Mouse (Mus musculus): Measurements from ENCODE around the gene Ctnna3. TPM values are rescaled to one million over a fixed set of nuclear protein-coding genes. Genes with fewer than 3 reads are reported as not detected.
"Not testable (repeated sequence)": the region's sequence is repeated elsewhere in the genome, so short reads cannot be mapped to it uniquely, and the experiment has no call there.

The Ctnna3 gene
- total and polyA plus RNA-seq, 2 experiments from 2014 or later: 0.63 to 1.0 TPM

DNA sequence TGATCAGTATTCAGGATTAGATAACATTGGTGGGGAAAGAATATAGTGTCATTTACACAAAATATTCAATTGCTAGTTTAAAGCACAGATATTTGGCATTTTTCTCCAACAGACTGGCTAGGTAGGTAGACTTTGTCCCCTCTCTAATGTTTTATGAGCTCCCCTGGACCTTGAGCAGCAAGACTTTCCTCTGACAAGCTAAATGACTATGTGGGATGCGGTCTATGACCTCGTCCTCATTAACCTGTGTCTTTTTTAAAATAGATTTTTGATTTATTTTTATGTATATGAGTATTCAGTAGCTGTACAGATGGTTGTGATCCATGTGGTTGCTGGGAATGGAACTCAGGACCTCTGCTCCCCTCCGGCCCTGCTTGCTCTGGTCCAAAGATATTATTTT lies 1471.8 kb downstream of the Ctnna3 start:
- TF ChIP-seq CTCF (IDR thresholded peaks at IDR 0.05): no peak
- Histone ChIP-seq H3K4me3 (ENCODE audit: low read depth, low read length) (no peak overlapping the region), H3K36me3 (ENCODE audit: insufficient read depth, low read length) (no peaks in the 10 kb centered on the region), H3K4me2 (ENCODE audit: low read depth, low read length, poor library complexity, severe bottlenecking) (no peak overlapping the region), H3K9ac (replicated peaks; ENCODE audit: low read length, poor library complexity, severe bottlenecking) (no peak overlapping the region), H3K27ac (ENCODE audit: low read depth, low read length) (no peak overlapping the region), H3K9me3 (ENCODE audit: low read length) (no peaks in the 10 kb centered on the region), H3K4me1 (ENCODE audit: insufficient read depth, low read length) (no peaks in the 10 kb centered on the region), H3K27me3 (ENCODE audit: insufficient read depth, low read length) (no peaks in the 10 kb centered on the region)
- 79% methylated on average over 3 of the region's 3 CpGs for WGBS
- ATAC-seq (ENCODE audit: low FRiP score) (no peak), DNase-seq (ENCODE audit: low spot score) (no peak)

- Histone ChIP-seq H3K36me3 (ENCODE audit: insufficient read depth, low read length) (no peaks in the 10 kb centered on the region), H3K9me3 (ENCODE audit: low read length) (no peaks in the 10 kb centered on the region), H3K4me3 (ENCODE audit: low read depth, low read length) (no peak overlapping the region), H3K27ac (ENCODE audit: low read depth, low read length) (no peak overlapping the region), H3K4me1 (ENCODE audit: insufficient read depth, low read length) (no peaks in the 10 kb centered on the region), H3K4me2 (ENCODE audit: low read depth, low read length, poor library complexity, severe bottlenecking) (no peak overlapping the region), H3K27me3 (ENCODE audit: insufficient read depth, low read length) (no peaks in the 10 kb centered on the region), H3K9ac (replicated peaks; ENCODE audit: low read length, poor library complexity, severe bottlenecking) (no peak overlapping the region)
- WGBS: 73% methylated on average over 7 of the region's 7 CpGs
- ATAC-seq (ENCODE audit: low FRiP score): no peak
- no peak for DNase-seq (ENCODE audit: low spot score)
- TF ChIP-seq CTCF (IDR thresholded peaks at IDR 0.05): no peak
Measured at GRCm38 (mm10) chr10:64940975-64941374, 1511.1 kb downstream of the Ctnna3 start.

DNA sequence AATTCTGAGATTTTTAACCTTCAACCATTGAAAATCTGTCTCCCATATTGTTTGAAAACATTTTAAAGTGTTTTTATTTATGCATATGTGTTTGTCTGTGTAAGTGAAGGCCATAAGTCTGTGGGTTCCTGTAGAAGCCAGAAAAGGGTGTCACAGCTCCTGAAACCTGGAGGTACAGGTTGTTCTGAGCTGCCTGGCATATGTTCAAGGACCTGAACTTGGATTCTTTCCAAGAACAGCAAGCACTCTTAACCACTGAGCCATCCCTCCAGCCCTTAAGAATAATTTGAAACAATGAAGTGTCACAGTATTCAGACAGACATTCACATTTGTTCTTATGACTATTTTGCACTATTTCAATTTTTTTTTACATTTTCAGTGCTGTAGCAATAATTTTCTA lies 1528.5 kb downstream of the Ctnna3 start:
- no peaks in the 10 kb centered on the region for H3K36me3 ChIP-seq (ENCODE audit: insufficient read depth, low read length)
- TF ChIP-seq CTCF (IDR thresholded peaks at IDR 0.05): no peak
- H3K9ac ChIP-seq (replicated peaks; ENCODE audit: low read length, poor library complexity, severe bottlenecking): no peak overlapping the region
- no peak overlapping the region for H3K4me2 ChIP-seq (ENCODE audit: low read depth, low read length, poor library complexity, severe bottlenecking)
- no peak overlapping the region for H3K27ac ChIP-seq (ENCODE audit: low read depth, low read length)
- no peaks in the 10 kb centered on the region for H3K9me3 ChIP-seq (ENCODE audit: low read length)
- no peaks in the 10 kb centered on the region for H3K27me3 ChIP-seq (ENCODE audit: insufficient read depth, low read length)
- H3K4me3 ChIP-seq (ENCODE audit: low read depth, low read length): no peak overlapping the region
- no peak for DNase-seq (ENCODE audit: low spot score)
- ATAC-seq (ENCODE audit: low FRiP score): no peak
- H3K4me1 ChIP-seq (ENCODE audit: insufficient read depth, low read length): no peaks in the 10 kb centered on the region

DNA sequence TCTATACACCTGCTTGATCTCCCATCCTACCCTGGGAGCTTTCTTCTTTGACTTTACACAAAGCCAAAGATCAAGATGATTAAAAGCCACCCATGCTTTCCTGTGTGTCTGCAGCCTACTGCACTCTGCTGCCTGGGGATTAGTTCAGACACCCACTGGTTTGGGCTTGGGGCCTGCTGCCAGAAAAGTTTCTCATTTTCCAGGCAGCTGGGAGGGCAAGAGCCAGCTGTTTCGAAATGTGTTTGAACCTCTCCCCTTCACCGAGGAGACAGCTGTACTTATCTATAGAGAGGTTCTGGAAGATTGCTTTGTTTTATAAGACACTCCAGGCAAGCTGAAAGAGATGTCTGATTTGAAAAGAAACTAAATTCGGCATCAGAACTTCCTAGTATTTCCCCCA lies 1563.0 kb downstream of the Ctnna3 start:
- H3K27me3 ChIP-seq (ENCODE audit: insufficient read depth, low read length): no peaks in the 10 kb centered on the region
- no peaks in the 10 kb centered on the region for H3K4me1 ChIP-seq (ENCODE audit: insufficient read depth, low read length)
- no peak overlapping the region for H3K9ac ChIP-seq (replicated peaks; ENCODE audit: low read length, poor library complexity, severe bottlenecking)
- DNase-seq (ENCODE audit: low spot score): no peak
- TF ChIP-seq CTCF (IDR thresholded peaks at IDR 0.05): no peak
- no peaks in the 10 kb centered on the region for H3K9me3 ChIP-seq (ENCODE audit: low read length)
- no peak overlapping the region for H3K27ac ChIP-seq (ENCODE audit: low read depth, low read length)
- ATAC-seq (ENCODE audit: low FRiP score): no peak
- H3K4me3 ChIP-seq (ENCODE audit: low read depth, low read length): no peak overlapping the region
- 22% methylated on average over 3 of the region's 3 CpGs for WGBS
- H3K4me2 ChIP-seq (ENCODE audit: low read depth, low read length, poor library complexity, severe bottlenecking): no peak overlapping the region
- H3K36me3 ChIP-seq (ENCODE audit: insufficient read depth, low read length): no peaks in the 10 kb centered on the region

GRCm38 (mm10) chr10:65013525-65013924 lies 1583.6 kb downstream of the Ctnna3 start:
- no peak overlapping the region for H3K27ac ChIP-seq (ENCODE audit: low read depth, low read length)
- H3K4me1 ChIP-seq (ENCODE audit: insufficient read depth, low read length): no peaks in the 10 kb centered on the region
- ATAC-seq (ENCODE audit: low FRiP score): no peak
- no peak for TF ChIP-seq CTCF (IDR thresholded peaks at IDR 0.05)
- no peak overlapping the region for H3K9ac ChIP-seq (replicated peaks; ENCODE audit: low read length, poor library complexity, severe bottlenecking)
- H3K4me2 ChIP-seq (ENCODE audit: low read depth, low read length, poor library complexity, severe bottlenecking): no peak overlapping the region
- H3K4me3 ChIP-seq (ENCODE audit: low read depth, low read length): no peak overlapping the region
- no peaks in the 10 kb centered on the region for H3K9me3 ChIP-seq (ENCODE audit: low read length)
- no peak for DNase-seq (ENCODE audit: low spot score)
- no peaks in the 10 kb centered on the region for H3K36me3 ChIP-seq (ENCODE audit: insufficient read depth, low read length)
- H3K27me3 ChIP-seq (ENCODE audit: insufficient read depth, low read length): no peaks in the 10 kb centered on the region

DNA sequence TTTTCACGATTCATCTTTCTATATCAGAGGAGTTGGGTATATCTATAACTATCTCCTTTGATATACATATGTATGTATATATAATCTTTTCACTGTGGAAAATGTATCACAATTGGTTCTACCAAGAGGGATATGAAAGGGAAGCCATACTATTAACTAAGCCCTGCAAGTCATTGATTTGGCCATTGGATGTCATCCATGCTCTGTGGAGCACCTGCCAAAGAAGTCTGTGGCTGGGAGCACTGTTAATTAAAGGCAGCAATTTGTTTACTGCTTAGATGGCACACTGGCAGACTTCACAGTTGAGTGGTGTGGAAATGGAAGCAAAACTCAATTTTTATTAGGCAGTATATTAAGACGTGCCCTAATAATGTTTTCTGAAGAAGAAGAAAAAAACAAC lies 1592.8 kb downstream of the Ctnna3 start:
- Histone ChIP-seq H3K27me3 (ENCODE audit: insufficient read depth, low read length) (no peaks in the 10 kb centered on the region), H3K9ac (replicated peaks; ENCODE audit: low read length, poor library complexity, severe bottlenecking) (no peak overlapping the region), H3K4me2 (ENCODE audit: low read depth, low read length, poor library complexity, severe bottlenecking) (no peak overlapping the region), H3K4me1 (ENCODE audit: insufficient read depth, low read length) (no peaks in the 10 kb centered on the region), H3K36me3 (ENCODE audit: insufficient read depth, low read length) (no peaks in the 10 kb centered on the region), H3K9me3 (ENCODE audit: low read length) (no peaks in the 10 kb centered on the region), H3K4me3 (ENCODE audit: low read depth, low read length) (no peak overlapping the region), H3K27ac (ENCODE audit: low read depth, low read length) (no peak overlapping the region)
- peak; percentile 27 for TF ChIP-seq CTCF (IDR thresholded peaks at IDR 0.05)
- 88% methylated on average over 2 of the region's 2 CpGs for WGBS
- ATAC-seq (ENCODE audit: low FRiP score) (no peak), DNase-seq (ENCODE audit: low spot score) (peak; percentile 8)

DNA sequence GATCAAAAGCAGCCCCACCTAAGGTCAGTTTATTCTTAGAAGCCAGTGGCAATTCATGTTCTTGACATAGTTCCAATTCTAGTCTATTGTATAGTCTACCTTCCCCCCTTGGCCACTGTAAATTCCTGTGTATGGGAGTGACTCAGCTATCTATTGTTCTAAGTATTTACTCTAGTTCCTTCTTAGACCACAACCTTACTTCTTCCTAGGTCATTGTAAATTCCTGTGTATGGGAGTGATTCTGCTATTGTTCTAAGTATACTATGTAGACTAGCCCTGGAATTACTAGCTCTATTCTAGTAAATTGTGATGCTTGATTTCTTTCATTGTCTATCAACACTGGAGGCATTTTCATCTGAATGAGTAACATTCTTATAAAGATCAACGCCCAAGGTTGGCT lies 1603.6 kb downstream of the Ctnna3 start:
- not testable (repeated sequence) for DNase-seq (ENCODE audit: low spot score); H3K9ac ChIP-seq (replicated peaks; ENCODE audit: low read length, poor library complexity, severe bottlenecking); H3K4me2 ChIP-seq (ENCODE audit: low read depth, low read length, poor library complexity, severe bottlenecking); H3K9me3 ChIP-seq (ENCODE audit: low read length); H3K4me1 ChIP-seq (ENCODE audit: insufficient read depth, low read length); H3K4me3 ChIP-seq (ENCODE audit: low read depth, low read length); ATAC-seq (ENCODE audit: low FRiP score); H3K27me3 ChIP-seq (ENCODE audit: insufficient read depth, low read length); H3K27ac ChIP-seq (ENCODE audit: low read depth, low read length); H3K36me3 ChIP-seq (ENCODE audit: insufficient read depth, low read length)
- 84% methylated on average over 1 of the region's 1 CpGs for WGBS

Other genes starting within 250 kb of the Ctnna3 start
- gene Mypn, start 226.1 kb upstream of the Ctnna3 start, total RNA-seq (2014; rRNA removed): 0.22 and 0.57 TPM in 2 replicates
- gene Mypn, start 226.1 kb upstream of the Ctnna3 start, polyA plus RNA-seq (2015; fragmentation: Nextera tagmentation; extraction: Ambion mirVana): 0.74 and 0.88 TPM in 2 replicates
- gene Herc4, start 186.3 kb upstream of the Ctnna3 start, total RNA-seq (2014; rRNA removed): 24.8 and 40.6 TPM in 2 replicates
- gene Herc4, start 186.3 kb upstream of the Ctnna3 start, polyA plus RNA-seq (2015; fragmentation: Nextera tagmentation; extraction: Ambion mirVana): 15.4 and 20.4 TPM in 2 replicates
- 23.3 and 23.7 TPM in 2 replicates for gene Sirt1, start 48.4 kb upstream of the Ctnna3 start, total RNA-seq (2014; rRNA removed)
- gene Sirt1, start 48.4 kb upstream of the Ctnna3 start, polyA plus RNA-seq (2015; fragmentation: Nextera tagmentation; extraction: Ambion mirVana): 2.6 and 3.5 TPM in 2 replicates
- gene Dnajc12, start 47.7 kb upstream of the Ctnna3 start, total RNA-seq (2014; rRNA removed): 12.8 and 14.1 TPM in 2 replicates
- gene Dnajc12, start 47.7 kb upstream of the Ctnna3 start, polyA plus RNA-seq (2015; fragmentation: Nextera tagmentation; extraction: Ambion mirVana): 25.5 and 29.1 TPM in 2 replicates
- not detected in 2 replicates for gene Gm7075, start 8.3 kb upstream of the Ctnna3 start, total RNA-seq (2014; rRNA removed)
- not detected in 2 replicates for gene Gm7075, start 8.3 kb upstream of the Ctnna3 start, polyA plus RNA-seq (2015; fragmentation: Nextera tagmentation; extraction: Ambion mirVana)

All from midbrain, postnatal 0 days (tissue).